Mouse (Mus musculus): Measurements from ENCODE around the gene Taf15. TPM values are rescaled to one million over a fixed set of nuclear protein-coding genes. Genes with fewer than 3 reads are reported as not detected.

Gene Taf15
- polyA plus RNA-seq (2016; fragmentation: Nextera tagmentation; extraction: Ambion mirVana), result 12.1 and 12.9 TPM in 2 replicates

DNA sequence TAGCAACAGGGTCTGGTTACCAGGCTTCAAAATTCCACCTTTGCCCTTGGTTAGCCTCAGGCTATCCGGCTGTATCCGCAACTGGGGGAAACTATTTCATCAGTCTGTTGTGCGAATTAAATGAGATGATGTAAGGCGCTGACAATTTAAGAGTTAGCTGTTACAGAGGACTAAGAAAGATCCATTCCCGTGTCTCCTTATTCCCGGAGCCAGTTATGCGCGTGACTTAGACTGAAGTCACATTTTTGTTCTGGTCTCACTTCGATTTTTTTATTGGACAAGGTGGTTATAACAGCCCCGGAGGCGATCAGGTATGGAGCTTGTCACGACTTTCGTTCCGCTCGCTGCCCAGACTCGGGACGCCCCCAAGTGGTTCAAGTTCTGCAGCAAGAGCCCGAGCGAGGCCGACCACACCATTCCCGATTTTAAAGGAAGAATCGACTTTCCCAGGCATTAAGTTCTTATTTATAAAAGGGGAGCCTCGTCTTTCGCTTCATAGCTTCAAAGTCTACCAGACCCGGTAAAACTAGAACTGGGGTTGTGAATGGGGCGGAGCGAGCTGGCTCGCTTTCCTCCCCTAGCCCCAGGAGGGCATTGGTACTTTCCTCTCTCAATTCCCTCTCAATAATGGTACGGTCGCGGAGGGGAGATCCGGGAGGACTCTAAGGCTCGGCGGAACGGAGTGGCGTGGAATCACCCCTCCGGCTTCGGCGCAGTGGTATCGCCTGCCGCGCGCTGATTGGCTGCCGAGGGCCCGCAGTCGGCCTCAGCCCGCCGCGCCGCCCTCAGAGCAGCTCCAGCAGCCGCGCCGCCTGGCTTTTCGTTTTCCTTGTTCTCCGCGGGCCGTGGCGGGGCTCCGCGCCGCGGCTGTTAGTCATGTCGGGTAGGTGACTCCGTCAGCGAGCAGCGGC is at the start of gene Taf15:
Taf15 (plus strand) TSS at position 763 of the 911 bp plus-strand sequence.
- no peaks in the 10 kb centered on the region; the same call in 1 of the 2 replicates for H3K9me3 ChIP-seq (replicated peaks)
- peak within 1 kb of the TSS; percentile 99 for H3K4me3 ChIP-seq
- peak within 1 kb of the TSS; percentile 97 for H3K9ac ChIP-seq
- peak within 1 kb of the TSS; percentile 90 for H3K27ac ChIP-seq (ENCODE audit: poor library complexity, severe bottlenecking)
- H3K4me2 ChIP-seq, result peak within 1 kb of the TSS; percentile 92
- WGBS, result under 1% methylated on average over 66 of the region's 66 CpGs
- peak; percentile 98 for ATAC-seq (ENCODE audit: insufficient number of reproducible peaks, low FRiP score)
- no peaks in the 10 kb centered on the region for H3K27me3 ChIP-seq (replicated peaks)
- peaks cover 27% of the 10 kb centered on the region for H3K4me1 ChIP-seq (replicated peaks)
- H3K36me3 ChIP-seq, result peaks cover 13% of the 10 kb centered on the region; the same call in 1 of the 2 replicates

DNA sequence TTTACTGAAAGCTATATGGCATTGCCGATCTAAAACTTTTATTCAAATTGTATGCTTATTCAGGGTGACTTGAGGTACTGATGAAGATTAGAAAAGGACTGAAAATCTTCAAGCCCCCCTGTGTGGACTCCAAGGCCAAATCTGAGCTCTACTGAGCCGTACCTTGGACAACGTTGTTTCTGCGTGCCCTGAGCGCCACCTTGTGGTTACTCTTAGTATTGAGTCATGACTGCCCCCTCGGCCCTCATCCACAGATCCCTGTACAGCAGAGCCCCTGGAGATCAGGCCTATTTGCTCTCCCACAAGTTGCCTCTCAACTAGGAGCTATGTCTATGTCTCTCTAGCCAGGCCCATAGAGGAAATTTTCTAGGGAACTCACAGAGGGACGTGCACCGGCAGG is 48.2 kb upstream of the Taf15 start:
- no peak overlapping the region for H3K4me3 ChIP-seq
- 4% methylated on average over 8 of the region's 8 CpGs for WGBS
- H3K9ac ChIP-seq, result no peak overlapping the region
- no peak overlapping the region for H3K4me2 ChIP-seq
- H3K36me3 ChIP-seq, result no peaks in the 10 kb centered on the region
- no peak for ATAC-seq (ENCODE audit: insufficient number of reproducible peaks, low FRiP score)
- peaks cover 14% of the 10 kb centered on the region for H3K4me1 ChIP-seq (replicated peaks)
- H3K27me3 ChIP-seq (replicated peaks), result peaks cover 78% of the 10 kb centered on the region
- no peak overlapping the region for H3K27ac ChIP-seq (ENCODE audit: poor library complexity, severe bottlenecking)
- no peaks in the 10 kb centered on the region for H3K9me3 ChIP-seq (replicated peaks)

DNA sequence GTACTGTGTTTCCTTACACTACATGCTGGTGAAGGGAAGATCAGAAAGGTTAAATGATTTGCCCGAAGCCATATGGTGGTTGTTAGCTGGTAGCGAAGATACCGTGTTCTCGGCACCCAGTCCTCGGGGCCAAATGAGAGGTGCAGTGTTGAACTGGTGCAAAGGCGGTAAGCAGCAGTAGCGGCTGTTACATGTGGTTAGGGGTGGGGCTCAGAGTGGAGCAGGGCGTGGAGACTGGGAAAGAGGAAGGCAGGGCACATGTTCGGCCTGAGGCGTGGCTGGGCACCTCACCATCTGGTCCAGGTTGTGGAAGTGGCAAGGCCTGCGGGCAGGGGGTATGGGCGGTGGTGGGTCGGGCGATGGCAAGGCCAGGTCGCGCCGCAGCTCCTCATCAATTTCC is 45.9 kb upstream of the Taf15 start:
- Histone ChIP-seq H3K9me3 (replicated peaks) (no peaks in the 10 kb centered on the region), H3K27me3 (replicated peaks) (peaks cover 56% of the 10 kb centered on the region), H3K36me3 (no peaks in the 10 kb centered on the region), H3K4me3 (peak overlapping the region; percentile 28), H3K27ac (ENCODE audit: poor library complexity, severe bottlenecking) (no peak overlapping the region), H3K9ac (0 out of 2 replicates have a peak overlapping the region, but pooled peaks have one; percentile 15), H3K4me1 (replicated peaks) (peaks cover 31% of the 10 kb centered on the region), H3K4me2 (peak overlapping the region; percentile 61)
- ATAC-seq (ENCODE audit: insufficient number of reproducible peaks, low FRiP score), result no peak
- 20% methylated on average over 17 of the region's 17 CpGs for WGBS

GRCm38 (mm10) chr11:83429355-83429754 is 43.5 kb upstream of the Taf15 start, which contains the start of gene Gas2l2:
Gas2l2 (minus strand) TSS chr11:83429455.
- Histone ChIP-seq H3K9ac (no peak within 1 kb of the TSS), H3K4me3 (no peak within 1 kb of the TSS), H3K27me3 (replicated peaks) (peaks cover 38% of the 10 kb centered on the region), H3K36me3 (no peaks in the 10 kb centered on the region), H3K27ac (ENCODE audit: poor library complexity, severe bottlenecking) (no peak within 1 kb of the TSS), H3K4me2 (peak within 1 kb of the TSS; percentile 35), H3K4me1 (replicated peaks) (peaks cover 38% of the 10 kb centered on the region), H3K9me3 (replicated peaks) (no peaks in the 10 kb centered on the region)
- 49% methylated on average over 5 of the region's 5 CpGs for WGBS
- no peak for ATAC-seq (ENCODE audit: insufficient number of reproducible peaks, low FRiP score)

GRCm38 (mm10) chr11:83432533-83432932 is 40.4 kb upstream of the Taf15 start:
- no peaks in the 10 kb centered on the region for H3K36me3 ChIP-seq
- 63% methylated on average over 2 of the region's 2 CpGs for WGBS
- H3K4me3 ChIP-seq, result no peak overlapping the region
- H3K27me3 ChIP-seq (replicated peaks), result peaks cover 16% of the 10 kb centered on the region
- peaks cover 31% of the 10 kb centered on the region for H3K4me1 ChIP-seq (replicated peaks)
- no peak overlapping the region for H3K4me2 ChIP-seq
- 0 out of 2 replicates have a peak overlapping the region, but pooled peaks have one; percentile 67 for H3K27ac ChIP-seq (ENCODE audit: poor library complexity, severe bottlenecking)
- H3K9ac ChIP-seq, result no peak overlapping the region
- H3K9me3 ChIP-seq (replicated peaks), result no peaks in the 10 kb centered on the region
- no peak; the same call in 1 of the 2 replicates for ATAC-seq (ENCODE audit: insufficient number of reproducible peaks, low FRiP score)

- Histone ChIP-seq H3K9me3 (replicated peaks) (no peaks in the 10 kb centered on the region), H3K9ac (no peak within 1 kb of the TSS), H3K36me3 (no peaks in the 10 kb centered on the region), H3K4me2 (no peak within 1 kb of the TSS), H3K27me3 (replicated peaks) (peaks cover 14% of the 10 kb centered on the region), H3K27ac (ENCODE audit: poor library complexity, severe bottlenecking) (no peak within 1 kb of the TSS), H3K4me3 (no peak within 1 kb of the TSS), H3K4me1 (replicated peaks) (peaks cover 19% of the 10 kb centered on the region)
- ATAC-seq (ENCODE audit: insufficient number of reproducible peaks, low FRiP score), result no peak
- WGBS, result 77% methylated on average over 1 of the region's 1 CpGs
Measured at GRCm38 (mm10) chr11:83437377-83437776, 35.5 kb upstream of the Taf15 start, which contains the start of gene 1700020L24Rik. 1700020L24Rik (plus strand) TSS chr11:83437677.

DNA sequence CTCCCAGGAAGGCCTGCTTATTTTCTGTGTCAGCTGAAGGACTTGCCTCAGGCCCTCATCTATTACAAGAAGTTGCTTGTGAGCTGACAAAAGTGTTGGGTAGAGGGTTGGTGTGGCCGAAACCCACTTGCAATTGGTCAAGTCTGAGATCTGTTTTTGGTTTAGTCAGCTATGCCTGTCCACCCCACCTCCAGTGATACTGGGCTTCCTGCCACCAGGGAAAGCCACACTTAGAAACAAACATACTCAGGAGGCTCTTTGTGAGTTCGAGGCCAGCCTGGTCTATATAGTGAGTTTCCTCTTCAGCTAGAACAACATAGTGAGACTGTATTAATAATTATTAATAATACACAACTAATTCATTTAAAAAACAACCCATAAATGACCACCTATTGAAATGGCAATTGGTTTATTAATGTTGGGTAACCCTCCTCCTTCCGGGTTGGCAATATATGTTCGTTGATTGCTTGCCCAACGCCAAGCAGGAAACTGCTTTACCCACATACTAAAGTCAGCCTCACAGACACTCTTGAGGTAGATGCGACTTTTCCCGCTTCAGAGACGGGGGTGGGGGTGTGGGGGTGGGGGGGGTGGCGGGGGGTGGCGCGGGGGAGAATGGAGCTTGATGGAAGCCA is 33.3 kb upstream of the Taf15 start:
- Histone ChIP-seq H3K27ac (ENCODE audit: poor library complexity, severe bottlenecking) (no peak overlapping the region), H3K27me3 (replicated peaks) (peaks cover 20% of the 10 kb centered on the region), H3K9ac (peak overlapping the region; percentile 76), H3K36me3 (no peaks in the 10 kb centered on the region), H3K9me3 (replicated peaks) (no peaks in the 10 kb centered on the region), H3K4me2 (peak overlapping the region; percentile 99), H3K4me1 (replicated peaks) (peaks cover 39% of the 10 kb centered on the region), H3K4me3 (peak overlapping the region; percentile 77)
- ATAC-seq (ENCODE audit: insufficient number of reproducible peaks, low FRiP score), result no peak
- 32% methylated on average over 11 of the region's 11 CpGs for WGBS

DNA sequence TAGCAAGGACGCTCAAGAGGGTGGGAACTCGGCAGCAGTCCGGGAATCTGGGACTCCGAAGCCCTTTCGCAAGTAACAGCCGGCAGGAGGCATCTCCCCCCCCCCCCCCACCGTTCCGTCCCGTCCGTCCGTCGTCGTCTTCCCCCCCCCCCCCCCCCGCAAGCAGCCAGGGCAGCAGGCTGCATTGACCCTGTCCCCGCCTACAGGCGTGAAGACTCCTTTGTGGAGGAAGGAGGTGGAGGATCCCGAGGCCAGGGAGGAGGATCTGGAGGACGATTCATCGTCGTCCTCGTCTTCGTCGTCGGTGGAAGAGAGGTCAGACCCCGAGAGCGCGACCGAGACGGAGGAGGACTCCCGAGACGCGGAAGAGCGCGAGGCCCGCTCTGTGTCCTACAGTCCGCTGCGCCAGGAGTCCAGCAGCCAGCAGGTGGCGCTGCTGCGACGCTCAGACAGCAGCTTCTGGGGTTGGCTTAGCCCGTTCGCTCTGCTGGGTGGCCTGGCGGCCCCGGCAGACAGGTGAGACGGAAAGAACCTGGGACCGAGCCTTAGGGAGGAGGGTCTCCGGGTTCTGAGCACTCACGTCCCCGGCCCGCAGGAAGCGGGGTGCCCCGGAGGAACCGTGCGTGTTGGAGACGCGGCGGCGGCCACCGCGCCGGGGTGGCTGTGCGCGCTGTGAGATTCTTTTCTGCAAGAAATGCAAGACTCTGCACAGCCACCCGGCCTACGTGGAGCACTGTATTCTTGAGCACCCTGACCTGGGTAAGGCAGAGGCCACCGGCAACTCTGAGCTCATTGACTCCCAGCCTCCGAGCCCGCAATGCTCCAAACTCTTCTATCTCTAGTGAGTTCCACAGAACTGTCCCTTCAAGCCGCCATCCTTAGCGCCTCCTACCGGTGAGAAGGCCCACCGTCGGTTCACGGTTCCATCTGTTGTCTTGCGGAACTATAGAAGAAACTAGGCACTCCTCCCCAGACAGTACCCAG is 32.5 kb upstream of the Taf15 start:
- Histone ChIP-seq H3K27me3 (replicated peaks) (peaks cover 28% of the 10 kb centered on the region), H3K27ac (ENCODE audit: poor library complexity, severe bottlenecking) (peak overlapping the region; percentile 46), H3K4me1 (replicated peaks) (peaks cover 44% of the 10 kb centered on the region), H3K9me3 (replicated peaks) (no peaks in the 10 kb centered on the region), H3K36me3 (no peaks in the 10 kb centered on the region), H3K9ac (peak overlapping the region; percentile 76), H3K4me3 (peak overlapping the region; percentile 77), H3K4me2 (peak overlapping the region; percentile 99)
- ATAC-seq (ENCODE audit: insufficient number of reproducible peaks, low FRiP score), result peak; percentile 87
- under 1% methylated on average over 64 of the region's 75 CpGs for WGBS

DNA sequence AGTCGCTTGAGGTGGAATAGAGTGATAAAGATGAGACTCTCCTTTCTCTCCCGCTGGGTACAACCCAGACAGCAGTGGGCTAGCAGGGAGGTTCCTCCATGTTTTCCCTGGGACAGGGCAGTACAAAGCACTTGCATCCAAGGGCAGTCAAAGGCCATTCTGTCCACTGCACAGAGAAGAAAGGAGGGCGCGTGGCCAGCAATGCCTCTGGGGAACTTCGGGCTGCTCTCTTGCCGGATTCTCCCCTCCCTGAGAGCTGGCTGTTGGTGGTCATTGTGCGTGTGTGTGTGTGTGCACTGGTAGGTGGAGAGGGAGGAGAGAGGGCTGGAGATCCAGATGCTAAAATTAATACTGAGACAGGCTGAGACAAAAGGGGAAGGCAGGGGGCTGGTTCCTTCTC is 31.7 kb upstream of the Taf15 start:
- Histone ChIP-seq H3K9me3 (replicated peaks) (no peaks in the 10 kb centered on the region), H3K4me1 (replicated peaks) (peaks cover 44% of the 10 kb centered on the region), H3K36me3 (no peaks in the 10 kb centered on the region), H3K4me2 (peak overlapping the region; percentile 99), H3K27ac (ENCODE audit: poor library complexity, severe bottlenecking) (peak overlapping the region; percentile 46), H3K27me3 (replicated peaks) (peaks cover 34% of the 10 kb centered on the region), H3K9ac (peak overlapping the region; percentile 76), H3K4me3 (peak overlapping the region; percentile 77)
- ATAC-seq (ENCODE audit: insufficient number of reproducible peaks, low FRiP score), result no peak
- 34% methylated on average over 7 of the region's 7 CpGs for WGBS

- WGBS, result 12% methylated on average over 29 of the region's 29 CpGs
- peaks cover 58% of the 10 kb centered on the region for H3K4me1 ChIP-seq (replicated peaks)
- H3K9me3 ChIP-seq (replicated peaks), result no peaks in the 10 kb centered on the region
- peaks cover 38% of the 10 kb centered on the region for H3K27me3 ChIP-seq (replicated peaks)
- H3K4me3 ChIP-seq, result peak overlapping the region; percentile 32
- H3K9ac ChIP-seq, result peak overlapping the region; percentile 61
- no peak overlapping the region for H3K27ac ChIP-seq (ENCODE audit: poor library complexity, severe bottlenecking)
- H3K36me3 ChIP-seq, result no peaks in the 10 kb centered on the region
- H3K4me2 ChIP-seq, result peak overlapping the region; percentile 70
- no peak for ATAC-seq (ENCODE audit: insufficient number of reproducible peaks, low FRiP score)
Measured at GRCm38 (mm10) chr11:83442596-83443267, 30.2 kb upstream of the Taf15 start.
